Mouse (Mus musculus) liver, embryonic 13.5 days (tissue): Measurements from ENCODE around the gene Agr2. TPM values are rescaled to one million over a fixed set of nuclear protein-coding genes. Genes with fewer than 3 reads are reported as not detected.

ENCODE experiments used
- ATAC-seq: fragments of 200-750 bp; cut with Nextera tagmentation; 2 replicates; pipeline ENCODE4 v1.8.0; 2017; ENCODE audit warnings: low read depth, mild to moderate bottlenecking, moderate number of reproducible peaks, moderate library complexity
- DNase-seq: peaks from one replicate; pipeline ENCODE4 v3.0.0; 2022
- H3K27ac ChIP-seq: fragments of 300-500 bp; sonication (generic); 2 replicates; pipeline ENCODE4 v1.5.1; 2015; ENCODE audit warnings: moderate library complexity, mild to moderate bottlenecking, inconsistent platforms
- H3K27me3 ChIP-seq: fragments of 300-500 bp; sonication (generic); 2 replicates; pipeline ENCODE4 v1.6.1; 2015; ENCODE audit warnings: mild to moderate bottlenecking, inconsistent platforms
- H3K36me3 ChIP-seq: fragments of 300-500 bp; sonication (generic); 2 replicates; pipeline ENCODE4 v1.6.1; 2015; ENCODE audit warnings: mild to moderate bottlenecking, inconsistent platforms
- H3K4me1 ChIP-seq: fragments of 300-500 bp; sonication (generic); replicated peaks from 2 replicates; pipeline ENCODE4 v1.6.1; 2015; ENCODE audit warnings: inconsistent platforms
- H3K4me2 ChIP-seq: fragments of 300-500 bp; sonication (generic); 2 replicates; pipeline ENCODE4 v1.6.1; 2015; ENCODE audit warnings: inconsistent platforms, mild to moderate bottlenecking, moderate library complexity
- H3K4me3 ChIP-seq: fragments of 300-500 bp; sonication (generic); replicated peaks from 2 replicates; pipeline ENCODE4 v1.5.1; 2015; ENCODE audit warnings: mild to moderate bottlenecking, inconsistent platforms
- H3K9ac ChIP-seq: fragments of 300-500 bp; sonication (generic); 2 replicates; pipeline ENCODE4 v1.6.1; 2015; ENCODE audit warnings: mild to moderate bottlenecking, inconsistent platforms
- H3K9me3 ChIP-seq: fragments of 300-500 bp; sonication (generic); replicated peaks from 2 replicates; pipeline ENCODE4 v1.6.1; 2016; ENCODE audit warnings: inconsistent platforms
- WGBS: fragments of 180-500 bp; shearing (Covaris S2); methylation state at CpG from one replicate; pipeline ENCODE4 v1.1.7; 2015; ENCODE audit not compliant: insufficient replicate concordance; 5-methylcytosine and 5-hydroxymethylcytosine counted together
- polyA plus RNA-seq: library from polyadenylated mRNA; unstranded; fragments of >200 nt; fragmentation: Nextera tagmentation; extraction: Ambion mirVana; gene quantifications from 2 replicates; pipeline ENCODE4 v1.2.1, GENCODE M21; 2015

Gene Agr2
- polyA plus RNA-seq, result 0.43 and 1.3 TPM in 2 replicates

GRCm38 (mm10) chr12:35992711-35993110 is at the start of gene Agr2:
Agr2 (plus strand) TSS chr12:35992907.
- H3K4me3 ChIP-seq, result no peak within 1 kb of the TSS
- no peaks in the 10 kb centered on the region for H3K4me1 ChIP-seq
- no peak within 1 kb of the TSS for H3K9ac ChIP-seq
- no peak within 1 kb of the TSS for H3K27ac ChIP-seq
- no peaks in the 10 kb centered on the region for H3K36me3 ChIP-seq
- ATAC-seq (no peak), DNase-seq (no peak)
- 62% methylated on average over 9 of the region's 9 CpGs for WGBS
- H3K9me3 ChIP-seq, result no peaks in the 10 kb centered on the region
- H3K4me2 ChIP-seq, result no peak within 1 kb of the TSS
- no peaks in the 10 kb centered on the region for H3K27me3 ChIP-seq

- Histone ChIP-seq H3K9ac (no peak overlapping the region), H3K27me3 (no peaks in the 10 kb centered on the region), H3K4me2 (no peak overlapping the region), H3K4me1 (no peaks in the 10 kb centered on the region), H3K4me3 (no peak overlapping the region), H3K36me3 (no peaks in the 10 kb centered on the region), H3K9me3 (no peaks in the 10 kb centered on the region), H3K27ac (no peak overlapping the region)
- DNase-seq (no peak), ATAC-seq (no peak)
- 36% methylated on average over 1 of the region's 1 CpGs for WGBS
Measured at GRCm38 (mm10) chr12:35951757-35952156, 41.0 kb upstream of the Agr2 start.

- H3K36me3 ChIP-seq, result no peaks in the 10 kb centered on the region
- no peak overlapping the region for H3K4me3 ChIP-seq
- H3K9ac ChIP-seq, result no peak overlapping the region
- DNase-seq, result no peak
- 40% methylated on average over 2 of the region's 2 CpGs for WGBS
- H3K4me2 ChIP-seq, result no peak overlapping the region
- no peak for ATAC-seq
- no peaks in the 10 kb centered on the region for H3K9me3 ChIP-seq
- no peaks in the 10 kb centered on the region for H3K27me3 ChIP-seq
- H3K4me1 ChIP-seq, result no peaks in the 10 kb centered on the region
- H3K27ac ChIP-seq, result no peak overlapping the region
Measured at GRCm38 (mm10) chr12:35957235-35957634, 35.5 kb upstream of the Agr2 start.

GRCm38 (mm10) chr12:35966098-35966767 is 26.5 kb upstream of the Agr2 start:
- no peaks in the 10 kb centered on the region for H3K27me3 ChIP-seq
- 37% methylated on average over 7 of the region's 7 CpGs for WGBS
- peaks cover 12% of the 10 kb centered on the region for H3K4me1 ChIP-seq
- no peaks in the 10 kb centered on the region for H3K9me3 ChIP-seq
- no peak overlapping the region for H3K4me3 ChIP-seq
- H3K27ac ChIP-seq, result no peak overlapping the region
- peak overlapping the region; percentile 33 for H3K4me2 ChIP-seq
- ATAC-seq, result peak; percentile 77
- no peak overlapping the region for H3K9ac ChIP-seq
- no peaks in the 10 kb centered on the region for H3K36me3 ChIP-seq
- DNase-seq, result peak; percentile 7

GRCm38 (mm10) chr12:35966768-35967141 is 26.0 kb upstream of the Agr2 start:
- H3K27me3 ChIP-seq, result no peaks in the 10 kb centered on the region
- H3K36me3 ChIP-seq, result no peaks in the 10 kb centered on the region
- H3K4me1 ChIP-seq, result peaks cover 12% of the 10 kb centered on the region
- 56% methylated on average over 7 of the region's 7 CpGs for WGBS
- no peaks in the 10 kb centered on the region for H3K9me3 ChIP-seq
- DNase-seq, result no peak
- no peak overlapping the region for H3K4me3 ChIP-seq
- H3K9ac ChIP-seq, result no peak overlapping the region
- H3K27ac ChIP-seq, result no peak overlapping the region
- H3K4me2 ChIP-seq, result no peak overlapping the region
- ATAC-seq, result no peak

- no peaks in the 10 kb centered on the region for H3K36me3 ChIP-seq
- H3K4me2 ChIP-seq, result no peak overlapping the region
- 27% methylated on average over 3 of the region's 3 CpGs for WGBS
- no peak overlapping the region for H3K4me3 ChIP-seq
- ATAC-seq, result no peak
- no peak for DNase-seq
- H3K9me3 ChIP-seq, result no peaks in the 10 kb centered on the region
- H3K9ac ChIP-seq, result no peak overlapping the region
- H3K27ac ChIP-seq, result no peak overlapping the region
- H3K4me1 ChIP-seq, result no peaks in the 10 kb centered on the region
- no peaks in the 10 kb centered on the region for H3K27me3 ChIP-seq
Measured at GRCm38 (mm10) chr12:35975898-35976297, 16.8 kb upstream of the Agr2 start.

GRCm38 (mm10) chr12:35977633-35978246 is 15.0 kb upstream of the Agr2 start:
- no peak overlapping the region for H3K9ac ChIP-seq
- no peak for ATAC-seq

GRCm38 (mm10) chr12:35979625-35980024 is 13.1 kb upstream of the Agr2 start:
- Histone ChIP-seq H3K9me3 (no peaks in the 10 kb centered on the region), H3K4me2 (no peak overlapping the region), H3K27ac (no peak overlapping the region), H3K27me3 (no peaks in the 10 kb centered on the region), H3K36me3 (no peaks in the 10 kb centered on the region), H3K9ac (no peak overlapping the region), H3K4me1 (peaks cover 7% of the 10 kb centered on the region), H3K4me3 (no peak overlapping the region)
- DNase-seq (no peak), ATAC-seq (no peak)
- WGBS, result 63% methylated on average over 5 of the region's 5 CpGs

More at GRCm38 (mm10) chr12:35977633-35978246, 15.0 kb upstream of the Agr2 start:
- 51% methylated on average over 6 of the region's 6 CpGs for WGBS
- H3K4me2 ChIP-seq, result no peak overlapping the region
- no peaks in the 10 kb centered on the region for H3K9me3 ChIP-seq
- no peak overlapping the region for H3K27ac ChIP-seq
- H3K4me3 ChIP-seq, result no peak overlapping the region
- peaks cover 7% of the 10 kb centered on the region for H3K4me1 ChIP-seq
- H3K36me3 ChIP-seq, result no peaks in the 10 kb centered on the region
- no peaks in the 10 kb centered on the region for H3K27me3 ChIP-seq
- DNase-seq, result no peak

- peaks cover 7% of the 10 kb centered on the region for H3K4me1 ChIP-seq
- no peaks in the 10 kb centered on the region for H3K27me3 ChIP-seq
- no peak overlapping the region for H3K27ac ChIP-seq
- no peak overlapping the region for H3K9ac ChIP-seq
- H3K4me3 ChIP-seq, result no peak overlapping the region
- 24% methylated on average over 6 of the region's 6 CpGs for WGBS
- no peaks in the 10 kb centered on the region for H3K36me3 ChIP-seq
- H3K4me2 ChIP-seq, result no peak overlapping the region
- no peaks in the 10 kb centered on the region for H3K9me3 ChIP-seq
- DNase-seq (peak; percentile 41), ATAC-seq (peak; percentile 86)
Measured at GRCm38 (mm10) chr12:35981732-35982360, 10.9 kb upstream of the Agr2 start.

GRCm38 (mm10) chr12:35983472-35983871 is 9.2 kb upstream of the Agr2 start:
- H3K9ac ChIP-seq, result no peak overlapping the region
- ATAC-seq (no peak), DNase-seq (no peak)
- H3K27ac ChIP-seq, result no peak overlapping the region
- H3K4me1 ChIP-seq, result peaks cover 7% of the 10 kb centered on the region
- 61% methylated on average over 9 of the region's 9 CpGs for WGBS
- no peaks in the 10 kb centered on the region for H3K36me3 ChIP-seq
- H3K4me3 ChIP-seq, result no peak overlapping the region
- no peaks in the 10 kb centered on the region for H3K9me3 ChIP-seq
- no peak overlapping the region for H3K4me2 ChIP-seq
- no peaks in the 10 kb centered on the region for H3K27me3 ChIP-seq

GRCm38 (mm10) chr12:35984743-35985142 is 8.0 kb upstream of the Agr2 start:
- WGBS, result 70% methylated on average over 5 of the region's 5 CpGs
- no peak for DNase-seq
- H3K36me3 ChIP-seq, result no peaks in the 10 kb centered on the region
- no peak overlapping the region for H3K4me3 ChIP-seq
- no peak overlapping the region for H3K27ac ChIP-seq
- no peaks in the 10 kb centered on the region for H3K9me3 ChIP-seq
- no peak for ATAC-seq
- H3K27me3 ChIP-seq, result no peaks in the 10 kb centered on the region
- no peak overlapping the region for H3K9ac ChIP-seq
- H3K4me1 ChIP-seq, result peaks cover 7% of the 10 kb centered on the region
- no peak overlapping the region for H3K4me2 ChIP-seq
